Mouse (Mus musculus): ENCODE results near the gene Med25.
A peak's percentile ranks its signal among the peaks of the same experiment; 100 is the strongest.

The Med25 gene

GRCm38 (mm10) chr7:44845006-44845405, 47.5 kb downstream of the Med25 start:
- DNase-seq, result no peak

GRCm38 (mm10) chr7:44841825-44842463, 50.6 kb downstream of the Med25 start:
- no peak for DNase-seq

GRCm38 (mm10) chr7:44840426-44840825, 52.1 kb downstream of the Med25 start:
- no peak for DNase-seq

GRCm38 (mm10) chr7:44839491-44840191, 52.9 kb downstream of the Med25 start:
- DNase-seq, result peak; percentile 48

- DNase-seq, result no peak
Observed at GRCm38 (mm10) chr7:44839171-44839490, 53.4 kb downstream of the Med25 start.

- no peak for DNase-seq
Observed at GRCm38 (mm10) chr7:44838073-44838472, 54.4 kb downstream of the Med25 start.

GRCm38 (mm10) chr7:44836423-44837053, 56.0 kb downstream of the Med25 start:
- no peak for DNase-seq

- DNase-seq, result no peak
Observed at GRCm38 (mm10) chr7:44836016-44836404, 56.5 kb downstream of the Med25 start.

- no peak for DNase-seq
Observed at GRCm38 (mm10) chr7:44835373-44836015, 57.0 kb downstream of the Med25 start.

- no peak for DNase-seq
Observed at GRCm38 (mm10) chr7:44832763-44833162, 59.7 kb downstream of the Med25 start.

- DNase-seq, result no peak
Observed at GRCm38 (mm10) chr7:44828706-44829105, 63.8 kb downstream of the Med25 start.

- no peak for DNase-seq
Observed at GRCm38 (mm10) chr7:44826771-44827170, 65.7 kb downstream of the Med25 start.
